Mouse (Mus musculus) ES-E14 (cell line): ENCODE results near the gene Pygo2.

ENCODE experiments used
- CHD2 ChIP-seq: IDR thresholded peaks from 2 replicates; pipeline ENCODE4 v1.6.1; 2014; ENCODE audit warnings: mild to moderate bottlenecking, low read depth, low read length, inconsistent platforms
- MAFK ChIP-seq: IDR thresholded peaks from 2 replicates; pipeline ENCODE4 v1.6.1; 2014; ENCODE audit warnings: mild to moderate bottlenecking, low read depth, low read length, inconsistent platforms; ENCODE audit not compliant: insufficient read depth
- ZC3H11A ChIP-seq: IDR thresholded peaks from 2 replicates; pipeline ENCODE4 v1.6.1; 2012; ENCODE audit warnings: low read depth, mild to moderate bottlenecking, inconsistent platforms, low read length, borderline replicate concordance
- ZNF384 ChIP-seq: IDR thresholded peaks from 2 replicates; pipeline ENCODE4 v1.6.1; 2012; ENCODE audit warnings: low read depth, low read length, inconsistent platforms

- TF ChIP-seq CHD2: no peak
- TF ChIP-seq MAFK: no peak
- TF ChIP-seq ZC3H11A: no peak
- TF ChIP-seq ZNF384: no peak
Measured at GRCm38 (mm10) chr3:89383651-89384255, 46.3 kb upstream of the Pygo2 start.
